Mouse (Mus musculus) stomach, postnatal 0 days (tissue): ENCODE data around the gene Uts2.

Source experiments
- CTCF ChIP-seq: IDR thresholded peaks from 2 replicates; pipeline ENCODE4 v1.5.1; 2016; ENCODE audit warnings: antibody characterized with exemption, low read depth, mild to moderate bottlenecking, moderate library complexity
- EP300 ChIP-seq: optimal IDR thresholded peaks from 2 replicates; pipeline ENCODE3; 2016; ENCODE audit warnings: antibody characterized with exemption

GRCm38 (mm10) chr4:151027001-151027400 lies 30.1 kb downstream of the Uts2 start:
- TF ChIP-seq CTCF (peak; percentile 85), EP300 (no peak)
